Mouse (Mus musculus) adrenal gland, postnatal 4 days (tissue): ENCODE data around the gene Fmod. TPM values are rescaled to one million over a fixed set of nuclear protein-coding genes. Genes with fewer than 3 reads are reported as not detected.
A peak's percentile ranks its signal among the peaks of the same experiment; 100 is the strongest.

Experiments used
- DNase-seq, 2 experiments: peaks; one replicate each; pipeline ENCODE4 v3.0.0; 2021 to 2022; ENCODE audit warnings: low spot score in 2 of 2, mixed read lengths in 2 of 2
- total RNA-seq, 2 experiments: library from RNA; stranded (reverse); gene quantifications; 2 replicates each; pipeline ENCODE4 v1.2.3; 2021

Fmod gene
- total RNA-seq, 2 experiments from 2014 or later, result 18.5 to 28.1 TPM

DNA sequence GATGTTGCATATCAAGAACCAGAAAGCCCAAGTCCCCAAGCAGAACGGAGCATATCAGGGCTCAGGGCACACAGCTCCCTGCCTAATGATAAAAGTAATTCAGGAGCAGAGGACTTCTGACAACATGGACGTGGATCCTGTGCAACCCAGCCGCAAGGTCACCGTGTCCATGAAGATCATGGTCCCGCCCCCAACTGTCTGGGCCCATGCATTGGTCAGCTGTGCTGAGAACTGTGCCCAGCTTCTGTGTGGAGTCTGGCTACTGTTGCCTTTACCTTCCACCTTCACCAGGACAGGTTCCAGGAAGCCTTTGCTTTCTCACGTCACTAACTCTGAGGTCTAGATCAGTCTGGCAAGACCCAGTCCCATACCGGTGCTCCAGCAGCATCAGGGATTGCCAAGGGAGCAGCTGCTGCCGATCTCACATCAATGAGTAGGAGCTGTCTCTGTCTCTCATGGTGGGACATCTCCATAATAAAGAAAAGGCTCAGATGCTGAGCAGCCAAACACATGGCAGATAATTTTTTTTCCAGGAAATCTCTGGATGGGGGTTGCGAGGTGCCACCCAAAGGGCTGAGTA lies 18.7 kb downstream of the Fmod start:
- no peak for DNase-seq

DNA sequence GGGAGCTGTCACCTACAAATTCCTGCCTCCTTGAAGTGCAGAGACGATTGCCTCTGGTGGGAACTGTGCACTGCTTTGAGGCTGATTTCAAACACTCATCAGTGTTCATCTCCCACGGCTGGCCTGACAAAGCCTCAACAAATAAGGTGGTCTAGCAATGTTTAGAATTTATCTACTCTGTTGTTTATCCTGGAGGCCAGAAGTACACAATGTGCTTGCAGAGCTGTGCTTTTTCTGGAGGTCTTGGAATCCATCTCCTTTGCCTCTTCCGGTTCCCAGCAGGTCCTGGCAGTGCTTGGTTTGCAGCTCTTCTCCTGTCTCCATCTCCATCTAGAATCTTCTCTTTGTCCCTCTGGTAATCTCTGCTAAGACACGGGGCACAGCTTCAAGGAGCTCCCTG lies 19.2 kb downstream of the Fmod start:
- no peak for DNase-seq

DNA sequence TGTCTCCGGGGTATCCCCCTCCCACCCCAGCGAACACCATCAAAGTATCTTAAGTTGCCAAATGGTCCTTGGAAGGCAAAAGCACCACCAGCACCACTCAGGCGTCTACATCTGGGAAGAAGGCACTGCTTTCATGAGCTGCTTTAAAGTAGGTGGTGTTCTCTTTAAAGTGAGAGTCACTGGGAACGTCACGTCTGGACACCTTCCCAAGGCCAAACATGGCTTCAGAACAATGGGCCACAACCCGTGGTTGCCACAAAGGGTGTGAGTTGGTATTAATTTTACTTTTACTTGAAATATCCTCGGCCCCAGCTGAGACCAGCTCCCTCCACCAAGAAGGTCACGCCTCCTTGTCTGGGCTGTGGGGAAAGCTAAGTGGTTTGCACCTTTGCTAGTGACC lies 20.7 kb downstream of the Fmod start:
- no peak for DNase-seq

DNA sequence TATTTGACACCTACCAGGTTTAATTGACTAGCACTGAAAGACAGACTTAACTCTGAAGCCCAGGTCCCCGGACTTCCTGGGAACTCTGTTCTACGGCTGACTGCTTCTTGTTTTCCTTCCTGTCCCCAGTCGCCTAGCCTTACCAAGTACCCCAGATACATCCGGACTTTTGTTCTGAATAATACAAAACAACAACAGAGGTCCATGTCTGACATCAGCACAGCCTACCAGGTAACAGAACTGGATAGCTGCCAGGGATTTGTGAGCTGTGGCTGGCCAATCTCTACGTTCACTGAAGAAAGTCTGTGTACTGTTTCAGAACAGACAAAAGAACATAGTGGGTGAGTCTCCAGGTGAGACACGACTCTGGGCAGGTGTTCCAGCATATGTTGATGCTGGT lies 21.8 kb downstream of the Fmod start:
- no peak for DNase-seq

DNA sequence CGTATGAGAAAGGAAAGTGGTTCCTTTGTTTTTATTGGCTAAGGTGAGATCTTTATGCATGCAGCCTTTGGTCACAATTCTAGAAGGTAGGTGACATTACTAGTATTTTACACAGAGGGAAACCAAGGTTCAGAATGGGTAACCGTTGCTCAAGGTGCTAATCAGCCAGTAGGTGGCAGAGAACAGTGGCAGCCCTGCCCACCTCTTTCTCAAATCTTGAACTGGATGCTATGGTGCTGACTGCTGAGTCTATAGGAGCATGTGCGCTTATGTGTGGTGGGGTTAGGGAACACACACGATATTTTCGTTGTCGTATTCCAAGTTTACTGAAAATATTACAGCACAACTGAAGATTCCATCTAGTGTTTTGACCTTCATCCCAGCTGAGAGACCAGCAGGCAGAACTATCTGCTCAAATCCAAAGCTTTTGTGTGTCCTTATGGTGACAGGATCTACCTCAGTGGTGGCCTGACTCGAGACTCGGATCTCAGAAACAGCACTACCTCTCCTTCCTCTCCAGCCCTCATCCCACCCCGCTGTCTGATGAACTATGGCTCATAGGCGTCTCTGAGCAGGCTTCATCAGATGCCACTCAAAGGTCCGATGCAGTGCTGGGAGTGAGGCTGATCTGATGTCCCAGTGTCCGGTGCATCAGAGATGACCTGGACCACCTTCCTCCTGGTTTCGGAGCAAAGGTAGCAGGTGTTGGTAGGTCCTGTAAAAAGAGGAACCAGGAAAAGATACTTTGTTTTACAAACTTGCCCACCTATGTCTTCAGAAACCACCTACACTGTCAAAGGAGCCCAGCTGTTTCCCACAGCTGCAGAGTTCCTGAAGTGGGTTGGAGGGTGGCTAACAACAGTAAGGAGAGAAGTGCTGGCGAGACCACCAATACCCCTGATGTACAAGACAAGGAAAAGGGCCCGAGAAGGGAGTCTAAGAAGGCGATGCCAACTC lies 23.0 kb downstream of the Fmod start:
- no peak for DNase-seq

DNA sequence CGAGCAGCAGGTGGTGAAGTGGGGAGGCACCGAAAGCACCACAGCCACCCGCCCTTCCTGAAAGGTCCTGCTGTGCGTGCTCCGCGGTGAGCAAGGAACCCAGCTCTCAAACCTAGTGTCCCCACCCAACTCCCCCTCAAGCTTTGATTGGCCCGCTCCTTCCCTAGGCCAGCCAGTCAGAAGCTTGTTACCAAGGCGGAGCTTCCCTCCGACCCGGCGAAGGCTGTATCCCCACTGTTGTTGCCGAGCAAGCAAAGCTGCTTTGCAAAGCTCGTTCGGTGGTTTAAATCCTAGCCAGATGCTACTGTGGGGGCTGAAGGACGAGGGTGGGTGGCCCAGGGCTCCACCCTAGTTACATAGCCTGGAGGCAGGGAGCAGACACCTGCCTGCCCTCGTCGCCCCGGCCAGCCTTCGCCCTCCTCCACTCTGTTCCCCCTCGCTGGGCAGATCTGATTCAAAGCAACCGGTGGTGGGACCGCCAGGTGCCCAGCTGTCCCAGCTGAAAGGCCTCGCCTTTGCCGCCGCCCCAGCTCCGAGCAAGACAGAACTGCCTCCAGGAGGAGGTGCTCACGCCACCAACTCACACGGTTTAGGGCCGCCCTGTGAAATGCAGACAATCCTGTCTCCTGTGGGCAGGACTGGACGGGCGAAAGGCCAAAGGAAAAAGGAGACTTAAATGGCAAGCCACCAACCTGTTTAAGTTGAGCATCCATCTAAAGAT lies 24.0 kb downstream of the Fmod start:
- DNase-seq, result peak; percentile 70 to 78

DNA sequence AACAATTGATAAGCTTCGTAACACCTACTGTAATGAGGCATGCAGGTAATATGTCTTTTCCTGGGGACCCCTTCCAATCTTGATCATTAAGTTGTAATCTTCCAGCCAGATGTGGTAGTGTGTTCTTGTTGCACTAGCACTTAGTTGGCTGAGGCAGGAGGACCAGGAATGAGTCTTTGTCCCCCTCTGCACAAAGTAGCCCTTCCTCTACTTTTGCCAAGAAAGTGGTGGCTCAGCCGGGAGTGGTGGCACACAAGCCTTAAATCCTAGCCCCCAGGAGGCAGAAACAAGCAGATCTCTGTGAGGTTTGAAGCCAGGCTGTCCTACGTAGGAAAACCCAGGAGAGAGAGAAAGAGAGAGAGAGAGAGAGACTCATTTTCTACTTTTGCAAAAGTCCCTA lies 24.9 kb downstream of the Fmod start:
- no peak for DNase-seq

DNA sequence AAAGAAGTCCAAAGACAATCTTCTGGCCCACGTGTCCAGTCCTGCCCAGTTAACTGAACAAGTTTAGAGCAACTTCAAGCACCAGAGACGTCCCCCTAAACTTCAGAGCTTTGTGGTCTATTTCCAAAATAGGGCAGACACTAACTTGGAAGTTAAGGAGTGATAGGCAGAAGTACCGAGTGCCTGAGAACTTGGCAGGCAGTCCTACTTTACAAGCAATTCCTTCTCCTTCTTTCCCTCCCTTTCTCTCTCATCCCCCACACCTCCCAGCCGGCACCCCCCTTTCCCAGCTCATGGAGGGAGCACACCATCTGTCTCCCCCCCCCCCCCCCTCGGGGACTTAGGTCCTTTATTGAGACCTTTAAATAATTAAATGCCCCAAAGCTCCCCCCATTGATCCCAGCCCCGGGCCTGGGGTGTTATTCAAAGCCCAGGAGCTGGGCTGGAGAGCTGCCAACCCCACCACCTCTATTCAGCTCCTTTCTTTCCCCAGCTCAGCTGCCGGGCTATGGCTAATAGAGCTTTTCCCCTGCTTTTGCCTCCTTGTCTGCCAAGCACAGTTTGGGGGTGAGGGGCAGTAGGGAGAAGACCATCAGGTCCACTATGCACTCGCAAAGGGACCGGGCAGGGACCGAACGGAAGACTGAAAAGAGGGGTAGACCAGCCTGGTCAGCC lies 25.5 kb downstream of the Fmod start:
- DNase-seq, result no peak

DNA sequence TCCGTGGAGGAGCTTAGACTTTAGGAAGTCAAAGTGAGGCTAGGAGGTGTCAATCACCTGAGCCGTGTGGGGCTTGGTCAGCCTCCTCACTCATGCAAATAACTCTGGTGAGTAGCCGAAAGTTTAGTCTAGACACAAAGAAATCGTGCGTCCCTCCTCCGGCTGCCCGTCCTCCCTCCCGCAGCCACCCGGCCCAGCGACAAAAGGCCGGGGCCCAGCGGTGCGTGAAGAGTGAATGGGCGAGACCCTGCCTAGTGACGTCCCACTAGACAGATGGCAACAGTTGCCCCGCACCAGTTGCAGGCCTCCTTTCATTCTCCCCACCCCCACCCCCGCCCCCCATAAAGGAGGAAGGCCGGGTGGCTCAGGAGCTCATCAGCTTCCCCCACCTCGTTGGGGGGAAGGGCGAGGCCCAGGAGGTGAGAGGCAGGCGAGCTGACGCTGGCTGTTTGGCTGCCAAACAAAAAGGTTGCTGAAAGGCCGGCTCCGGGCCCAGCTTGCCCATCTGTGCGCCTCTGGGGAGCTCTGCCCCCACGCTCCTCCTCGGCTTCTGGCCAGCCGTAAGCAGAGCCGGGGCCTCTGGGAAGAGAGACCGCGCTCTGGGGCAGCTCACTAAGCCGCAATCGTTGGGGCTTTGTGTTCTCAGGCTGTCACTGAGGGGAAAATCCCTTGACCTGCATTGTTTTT lies 26.2 kb downstream of the Fmod start:
- peak in 1 of 2 experiments; percentile 28 for DNase-seq

DNA sequence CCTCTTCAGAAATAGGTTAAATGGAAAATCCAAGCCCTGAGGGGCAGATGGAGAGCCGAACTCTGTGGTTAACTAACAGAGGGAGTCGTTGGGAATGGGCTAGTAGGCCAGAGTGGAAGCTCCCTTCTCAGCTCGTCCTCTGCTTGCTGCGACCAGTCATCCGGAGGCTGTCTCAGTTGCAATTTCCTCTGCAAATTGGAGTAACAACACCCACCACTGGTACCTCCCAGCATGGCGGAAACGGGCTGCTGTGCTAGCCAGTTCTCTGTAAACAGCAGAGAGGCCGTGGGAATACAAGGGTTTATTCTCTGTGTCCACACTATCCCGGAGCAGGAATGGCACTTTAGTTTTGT lies 26.7 kb downstream of the Fmod start:
- no peak for DNase-seq

DNA sequence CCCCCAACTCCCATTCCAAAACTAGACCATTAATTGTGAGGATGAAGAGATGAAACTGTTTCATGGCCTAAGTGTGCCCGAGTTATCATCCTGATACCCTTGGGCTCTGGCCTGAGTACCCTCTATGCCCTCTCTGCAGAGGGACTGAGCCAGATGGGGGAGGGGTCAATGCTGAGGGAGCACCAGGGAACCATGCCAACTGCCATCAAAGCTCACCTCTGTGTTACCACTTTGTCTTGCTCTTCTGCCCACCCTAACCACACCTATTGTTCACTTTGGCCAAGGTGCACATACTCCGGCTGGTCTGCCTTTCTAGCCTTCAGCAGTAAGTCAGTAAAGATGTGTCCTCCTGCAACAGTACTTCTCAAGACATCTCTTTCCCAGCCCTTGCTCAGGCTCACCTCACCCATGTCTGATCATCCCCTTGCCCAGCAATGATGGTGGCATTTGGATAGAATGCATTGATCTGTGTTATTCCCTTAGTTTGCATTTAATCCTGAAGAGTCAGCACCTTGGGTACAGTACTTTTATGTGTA lies 27.3 kb downstream of the Fmod start:
- no peak for DNase-seq

DNA sequence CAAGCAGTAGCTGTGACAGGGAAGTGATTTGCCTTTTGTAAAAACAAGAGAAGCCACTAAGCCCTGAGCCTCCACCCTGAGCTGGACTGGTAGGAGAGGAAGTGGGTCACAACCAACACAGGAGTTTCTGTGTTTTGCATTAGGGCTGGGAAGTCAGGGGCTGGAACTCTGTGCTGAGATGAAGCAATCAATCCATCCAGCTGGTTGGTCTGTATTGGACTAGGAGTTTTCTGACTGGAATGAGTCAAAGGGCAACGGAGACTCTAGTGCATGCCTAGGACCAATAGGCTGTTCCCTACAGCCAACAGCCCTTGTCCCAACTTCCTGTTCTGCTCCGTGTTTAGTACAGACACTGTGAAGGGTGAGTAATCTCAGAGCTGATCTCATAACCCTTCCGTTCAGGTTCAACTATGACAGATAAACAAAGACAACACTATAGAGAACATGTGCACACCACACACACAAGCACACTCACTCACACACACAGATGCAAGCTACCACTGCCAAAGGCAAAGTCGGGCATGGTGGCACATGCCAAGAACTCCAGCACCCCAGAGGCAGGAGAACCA lies 28.3 kb downstream of the Fmod start:
- no peak for DNase-seq

DNA sequence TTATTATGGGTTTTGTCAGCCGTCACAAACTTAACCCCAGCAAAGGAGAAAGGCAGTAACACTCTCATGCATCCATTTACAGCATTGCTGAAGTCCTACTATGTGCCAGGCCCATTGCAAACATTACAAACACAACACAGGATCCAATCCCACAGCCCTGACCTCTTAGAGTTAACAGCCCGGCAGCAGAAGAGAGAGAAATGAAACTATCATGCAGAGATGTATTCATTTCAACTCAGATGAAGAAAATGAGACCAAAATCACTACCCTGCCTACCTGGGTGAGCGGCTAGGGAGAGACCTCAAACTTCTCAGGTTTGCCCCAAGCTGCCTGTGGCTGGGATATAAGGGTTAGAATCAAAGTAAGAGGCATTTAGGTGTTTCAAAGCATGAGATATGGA lies 29.5 kb downstream of the Fmod start:
- no peak for DNase-seq

DNA sequence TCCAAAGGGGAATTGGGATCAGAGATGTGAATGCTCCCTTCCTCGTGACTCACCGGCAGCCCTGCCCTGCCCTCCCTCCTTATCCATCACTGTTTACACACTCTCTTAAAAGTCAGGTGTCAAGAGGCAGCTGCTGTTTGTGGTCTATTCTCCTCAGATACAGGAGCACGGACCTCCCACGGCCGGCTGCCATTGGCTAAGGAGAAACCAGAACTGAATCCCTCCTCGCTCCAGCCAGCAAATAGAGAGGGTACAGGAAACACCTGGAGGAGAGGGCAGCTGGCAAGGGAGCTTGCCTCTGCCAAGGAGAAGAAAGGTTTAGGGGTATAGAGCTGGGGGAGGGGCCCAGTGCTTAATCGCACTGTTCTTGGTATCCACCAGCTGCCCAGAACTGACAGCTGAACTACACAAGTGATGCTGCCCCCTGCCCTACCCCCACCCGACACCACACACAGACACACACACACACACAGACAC lies 30.1 kb downstream of the Fmod start:
- no peak for DNase-seq

DNA sequence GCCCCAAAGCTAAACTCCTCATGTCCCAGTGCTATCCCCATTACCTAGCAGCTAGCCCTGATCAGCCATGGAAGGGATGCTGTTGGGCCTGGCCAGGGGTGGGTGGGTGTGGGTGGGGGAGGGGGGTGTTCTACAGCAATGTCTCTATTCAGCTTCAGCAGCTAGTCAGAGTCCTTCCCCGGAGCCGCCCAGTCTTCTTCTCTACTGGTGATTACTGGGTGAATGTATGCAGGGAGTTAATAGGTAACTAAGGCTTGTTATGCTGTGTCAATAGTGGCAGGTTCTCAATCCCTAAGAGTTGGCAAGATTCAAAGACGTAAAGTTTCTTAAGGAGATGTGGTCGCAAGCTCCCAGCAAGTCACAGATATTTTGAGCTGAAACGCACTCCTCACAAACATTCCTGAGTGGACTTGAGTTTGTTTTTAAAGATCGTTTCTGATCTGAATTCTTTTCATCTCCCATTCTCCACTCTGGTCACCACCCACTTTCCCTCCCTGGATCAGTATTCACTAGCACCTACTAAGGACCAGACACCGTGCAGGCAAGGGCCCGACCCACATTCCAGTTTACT lies 33.1 kb downstream of the Fmod start:
- no peak for DNase-seq

DNA sequence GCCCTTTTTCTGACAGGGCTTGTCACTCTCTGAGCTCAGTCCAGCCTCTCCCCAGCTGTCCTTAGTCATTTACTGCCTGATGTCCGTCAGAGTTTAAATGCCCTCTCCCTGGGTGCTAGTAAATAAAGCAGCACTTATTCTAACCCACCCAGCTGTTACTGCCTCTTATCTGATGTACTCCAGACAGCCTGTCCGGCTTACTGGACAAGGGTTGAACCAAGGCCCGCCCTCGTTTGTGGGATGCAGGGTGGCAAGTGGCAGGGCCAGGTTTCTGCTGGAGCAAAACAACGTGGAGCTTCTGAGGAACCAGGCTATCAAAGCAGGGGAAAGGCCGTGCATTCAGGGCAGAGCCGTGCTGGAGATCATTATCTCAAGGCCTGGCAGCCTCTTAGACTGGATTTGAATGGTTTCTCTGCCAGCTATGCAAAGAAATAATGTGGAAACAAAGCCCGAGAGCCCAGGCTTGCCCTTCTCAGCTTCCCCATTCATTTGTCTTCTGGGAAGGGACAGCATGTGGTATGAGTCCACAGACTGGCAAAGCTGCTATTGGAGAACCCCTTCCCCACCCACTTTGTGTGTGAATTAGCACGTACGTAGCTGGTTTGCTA lies 34.5 kb downstream of the Fmod start:
- DNase-seq, result no peak

DNA sequence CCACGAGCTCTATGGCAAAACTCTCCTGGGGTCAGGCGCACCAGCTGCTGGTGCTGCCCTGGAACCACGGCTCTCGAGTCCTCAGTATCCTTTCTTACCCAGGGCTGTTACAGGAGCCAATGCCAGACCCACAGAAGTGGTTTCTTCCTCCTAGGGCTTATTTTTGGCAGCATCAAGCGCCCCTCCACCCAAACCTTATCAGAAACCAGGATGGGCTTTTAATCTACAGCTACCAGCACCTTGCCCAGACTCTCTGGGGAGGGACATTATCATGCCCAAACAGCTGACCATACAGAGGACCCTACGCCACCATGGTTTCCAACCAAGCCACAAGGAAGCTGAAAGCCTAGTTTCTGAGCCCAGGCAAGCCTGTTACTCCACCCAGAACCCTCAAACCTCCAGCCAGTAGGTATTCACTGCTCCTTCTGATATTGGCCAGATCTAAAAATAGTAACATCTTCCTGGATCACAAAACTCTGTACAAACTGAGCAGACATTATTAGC lies 36.1 kb downstream of the Fmod start:
- no peak for DNase-seq

DNA sequence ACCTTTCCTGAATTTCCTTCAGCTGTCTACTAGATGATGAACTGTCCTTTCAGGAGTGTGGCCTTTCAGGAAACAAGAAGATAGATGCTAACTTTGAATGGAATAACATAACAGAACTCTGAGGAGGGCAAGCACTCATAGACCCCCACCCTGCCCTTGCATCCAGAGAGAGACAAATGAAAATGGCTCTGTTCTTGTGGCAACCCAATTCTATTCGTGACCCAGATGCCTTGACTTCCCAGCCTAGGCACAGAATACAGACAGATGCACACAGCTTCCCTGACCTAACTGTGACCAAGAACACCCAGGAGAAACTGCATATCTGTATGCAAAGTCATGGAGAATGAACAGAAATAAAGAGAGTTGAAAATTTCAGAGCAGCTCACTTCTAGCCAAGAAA lies 36.6 kb downstream of the Fmod start:
- no peak for DNase-seq

DNA sequence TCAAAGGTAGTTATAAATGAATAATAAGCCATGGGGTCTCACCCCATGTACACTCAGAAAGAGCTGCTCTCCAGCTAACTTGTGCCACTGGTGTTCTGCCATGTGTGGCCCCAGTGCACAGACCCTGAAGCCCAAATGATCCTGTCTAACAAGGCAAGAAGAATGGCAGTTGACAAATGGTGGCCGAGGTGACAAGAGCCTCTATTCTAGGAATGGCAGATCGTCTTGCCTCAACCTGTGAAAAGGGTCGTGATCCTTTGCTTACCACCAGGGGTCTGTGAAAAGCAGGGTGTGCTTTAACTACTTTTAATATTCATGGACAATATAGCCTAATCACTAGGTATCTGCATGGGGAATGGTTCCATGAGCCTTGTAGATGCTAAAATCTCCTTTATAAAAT lies 37.1 kb downstream of the Fmod start:
- no peak for DNase-seq
